In the genomic region with DNA sequence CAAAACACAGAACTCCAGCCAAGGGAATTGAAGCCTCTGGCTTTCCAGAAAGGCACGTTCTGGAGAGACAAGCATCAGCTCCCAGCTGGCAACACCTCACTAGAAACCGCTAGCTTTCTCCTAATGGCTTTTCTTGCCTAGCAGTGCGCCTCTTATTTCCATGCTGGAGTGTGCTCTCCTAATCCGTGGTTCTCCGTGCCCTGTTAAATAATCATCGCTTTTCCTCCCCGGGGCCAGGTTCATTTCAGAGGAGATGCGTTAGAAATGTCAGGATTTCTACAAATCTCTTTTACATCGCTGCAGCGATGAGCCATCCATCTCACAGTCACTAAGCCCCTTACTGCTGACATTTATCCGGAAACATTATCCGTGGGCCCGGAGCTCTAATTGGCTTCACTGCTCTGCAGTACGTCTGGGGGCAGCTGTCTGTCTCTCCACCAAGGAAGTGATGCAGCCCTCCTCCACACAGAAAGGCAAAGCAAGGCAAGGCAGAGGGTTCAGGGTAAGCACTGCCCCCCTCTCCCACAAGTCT, we compare ENCODE assay signal across 11 mouse cellular contexts.
DNase-seq lines count a peak whose midpoint lies in the region; ATAC-seq and TF ChIP-seq lines count a peak whose summit lies in the region.
"Had no signal": no experiment of that assay in that cellular context is flagged by ENCODE, and none has a peak within 500 bp of the region (broad histone marks: within the 10 kb centered on the region; RNA-seq: fewer than 3 reads in every experiment).

No protein-coding gene starts in this region.

- no peak overlapping the region for H3K27ac ChIP-seq in kidney, embryonic 14.5 days (ENCODE audit: low read depth, low read length)
- H3K27ac ChIP-seq in hindbrain, embryonic 12.5 days = peak overlapping the region; percentile 71
- peak overlapping the region; percentile 78 for H3K27ac ChIP-seq in midbrain, postnatal 0 days (ENCODE audit: low read depth, low read length)
- H3K27ac ChIP-seq: gastrocnemius, adult 2 months; liver, embryonic 14.5 days had no signal

- H3K36me3 ChIP-seq in kidney, embryonic 14.5 days (ENCODE audit: control insufficient read depth, insufficient read depth, low read length) = no peaks in the 10 kb centered on the region
- peaks cover 2% of the 10 kb centered on the region; the same call in 1 of the 2 replicates for H3K36me3 ChIP-seq in hindbrain, embryonic 12.5 days
- peaks cover 11% of the 10 kb centered on the region for H3K36me3 ChIP-seq in midbrain, postnatal 0 days (ENCODE audit: insufficient read depth, low read length)

- WGBS in kidney, embryonic 14.5 days = 31% methylated on average over 14 of the region's 14 CpGs
- WGBS in hindbrain, embryonic 12.5 days = 70% methylated on average over 14 of the region's 14 CpGs
- WGBS in midbrain, postnatal 0 days = 34% methylated on average over 14 of the region's 14 CpGs

- H3K9me3 ChIP-seq in kidney, embryonic 14.5 days (ENCODE audit: control insufficient read depth, low read length) = peaks cover 8% of the 10 kb centered on the region; the same call in 1 of the 2 replicates
- H3K9me3 ChIP-seq in hindbrain, embryonic 12.5 days (replicated peaks) = 0 out of 2 replicates have a peak, but pooled peaks cover 16% of the 10 kb centered on the region
- H3K9me3 ChIP-seq in midbrain, postnatal 0 days (ENCODE audit: low read length) = peaks cover 4% of the 10 kb centered on the region; the same call in 1 of the 2 replicates

- H3K4me1 ChIP-seq in kidney, embryonic 14.5 days (ENCODE audit: control insufficient read depth, insufficient read depth, low read length) = peaks cover 5% of the 10 kb centered on the region; the same call in 1 of the 2 replicates
- H3K4me1 ChIP-seq in hindbrain, embryonic 12.5 days = no peaks in the 10 kb centered on the region
- no peaks in the 10 kb centered on the region for H3K4me1 ChIP-seq in midbrain, postnatal 0 days (ENCODE audit: insufficient read depth, low read length)

- no peak overlapping the region for H3K9ac ChIP-seq in kidney, embryonic 14.5 days (ENCODE audit: low read depth, low read length)
- no peak overlapping the region for H3K9ac ChIP-seq in hindbrain, embryonic 12.5 days
- H3K9ac ChIP-seq in midbrain, postnatal 0 days (replicated peaks; ENCODE audit: low read length, poor library complexity, severe bottlenecking) = no peak overlapping the region
- H3K9ac ChIP-seq: liver, embryonic 14.5 days had no signal

- H3K4me2 ChIP-seq in kidney, embryonic 14.5 days (replicated peaks; ENCODE audit: low read depth, low read length) = peak overlapping the region; percentile 11
- no peak overlapping the region for H3K4me2 ChIP-seq in hindbrain, embryonic 12.5 days (replicated peaks)
- peak overlapping the region; percentile 15 for H3K4me2 ChIP-seq in midbrain, postnatal 0 days (ENCODE audit: low read depth, low read length, poor library complexity, severe bottlenecking)

- no peak overlapping the region for H3K4me3 ChIP-seq in kidney, embryonic 14.5 days (ENCODE audit: low read length)
- no peak overlapping the region for H3K4me3 ChIP-seq in hindbrain, embryonic 12.5 days
- no peak overlapping the region for H3K4me3 ChIP-seq in midbrain, postnatal 0 days (ENCODE audit: low read depth, low read length)
- H3K4me3 ChIP-seq: gastrocnemius, adult 2 months; myocyte had no signal

- peak; percentile 89 for ATAC-seq in kidney, embryonic 14.5 days (ENCODE audit: low FRiP score, low TSS enrichment)
- ATAC-seq in hindbrain, embryonic 12.5 days (ENCODE audit: low FRiP score) = peak; percentile 74
- peak; percentile 74 for ATAC-seq in midbrain, postnatal 0 days (ENCODE audit: low FRiP score)
- no peak for ATAC-seq in cerebellum, adult (ENCODE audit: insufficient number of reproducible peaks, low FRiP score, low TSS enrichment)

- no peaks in the 10 kb centered on the region for H3K27me3 ChIP-seq in kidney, embryonic 14.5 days (ENCODE audit: control insufficient read depth, insufficient read depth, low read length)
- H3K27me3 ChIP-seq in hindbrain, embryonic 12.5 days = no peaks in the 10 kb centered on the region
- H3K27me3 ChIP-seq in midbrain, postnatal 0 days (ENCODE audit: insufficient read depth, low read length) = no peaks in the 10 kb centered on the region

- DNase-seq in embryo, embryonic 11 days = peak; percentile 7
- DNase-seq in embryo, embryonic 9.5 days (ENCODE audit: extremely low spot score) = no peak
- DNase-seq in kidney, postnatal 14 days = no peak
- DNase-seq in midbrain, postnatal 0 days (ENCODE audit: low spot score) = peak; percentile 48
- DNase-seq in adrenal gland, adult 18-20 months (ENCODE audit: low spot score in 2 of 2) = no peak
- DNase-seq: gastrocnemius, adult 2 months had no signal

- no peak for TF ChIP-seq CTCF in midbrain, postnatal 0 days (IDR thresholded peaks at IDR 0.05)

Comparison
In these comparisons a context has a peak if more than half of its experiments do, and no peak if none do; other contexts are left out.
1. DNase-seq: peak in embryo, embryonic 11 days (single experiment) and midbrain, postnatal 0 days (single experiment); none in embryo, embryonic 9.5 days (single experiment), kidney, postnatal 14 days (single experiment) and adrenal gland, adult 18-20 months (0 of 2).